Mouse (Mus musculus) neural tube, embryonic 15.5 days (tissue): ENCODE measurements at regions not wholly inside any gene's neighbourhood (a gene's known extent, or its start where the extent isn't known, plus 50 kb on each side); places are given as distances from the start of the nearest gene placed in this dataset.

ENCODE experiments used
- ATAC-seq: fragments of 200-750 bp; cut with Nextera tagmentation; 2 replicates; pipeline ENCODE4 v1.8.0; 2017; ENCODE audit warnings: mild to moderate bottlenecking, moderate TSS enrichment, moderate library complexity; ENCODE audit not compliant: low FRiP score
- H3K27ac ChIP-seq: fragments of 300-500 bp; sonication (generic); replicated peaks from 2 replicates; pipeline ENCODE4 v1.5.1; 2015; ENCODE audit warnings: mild to moderate bottlenecking, inconsistent platforms
- H3K27me3 ChIP-seq: fragments of 300-500 bp; sonication (generic); replicated peaks from 2 replicates; pipeline ENCODE4 v1.6.1; 2015; ENCODE audit warnings: inconsistent platforms
- H3K36me3 ChIP-seq: fragments of 300-500 bp; sonication (generic); 2 replicates; pipeline ENCODE4 v1.6.1; 2015; ENCODE audit warnings: inconsistent platforms
- H3K4me1 ChIP-seq: fragments of 300-500 bp; sonication (generic); 2 replicates; pipeline ENCODE4 v1.6.1; 2015; ENCODE audit warnings: inconsistent platforms
- H3K4me2 ChIP-seq: fragments of 300-500 bp; sonication (generic); 2 replicates; pipeline ENCODE4 v1.6.1; 2015; ENCODE audit warnings: inconsistent platforms, mild to moderate bottlenecking, moderate library complexity
- H3K4me3 ChIP-seq: fragments of 300-500 bp; sonication (generic); replicated peaks from 2 replicates; pipeline ENCODE4 v1.5.1; 2015; ENCODE audit warnings: mild to moderate bottlenecking, inconsistent platforms
- H3K9ac ChIP-seq: fragments of 300-500 bp; sonication (generic); replicated peaks from 2 replicates; pipeline ENCODE4 v1.6.1; 2015; ENCODE audit warnings: mild to moderate bottlenecking, inconsistent platforms
- H3K9me3 ChIP-seq: fragments of 300-500 bp; sonication (generic); replicated peaks from 2 replicates; pipeline ENCODE4 v1.6.1; 2016; ENCODE audit warnings: inconsistent platforms

GRCm38 (mm10) chr7:33857431-33857830 is 87.4 kb downstream of the Scgb2b26 start:
- H3K4me3 ChIP-seq: no peak overlapping the region
- H3K27me3 ChIP-seq: no peaks in the 10 kb centered on the region
- no peak overlapping the region for H3K9ac ChIP-seq
- no peak overlapping the region for H3K27ac ChIP-seq
- no peak for ATAC-seq
- H3K9me3 ChIP-seq: peaks cover 57% of the 10 kb centered on the region
- no peaks in the 10 kb centered on the region for H3K4me1 ChIP-seq
- H3K36me3 ChIP-seq: no peaks in the 10 kb centered on the region
- no peak overlapping the region for H3K4me2 ChIP-seq

GRCm38 (mm10) chr7:33854911-33855310 is 89.9 kb downstream of the Scgb2b26 start:
- H3K36me3 ChIP-seq: no peaks in the 10 kb centered on the region
- no peak overlapping the region for H3K4me2 ChIP-seq
- no peak overlapping the region for H3K4me3 ChIP-seq
- no peak overlapping the region for H3K9ac ChIP-seq
- H3K27me3 ChIP-seq: no peaks in the 10 kb centered on the region
- no peak for ATAC-seq
- H3K27ac ChIP-seq: no peak overlapping the region
- peaks cover 61% of the 10 kb centered on the region for H3K9me3 ChIP-seq
- H3K4me1 ChIP-seq: no peaks in the 10 kb centered on the region
